Mouse (Mus musculus) lung, adult 2 months (tissue): ENCODE results near the gene Sox5. TPM values are rescaled to one million over a fixed set of nuclear protein-coding genes. Genes with fewer than 3 reads are reported as not detected.

Source experiments
- DNase-seq: peaks from one replicate; pipeline ENCODE4 v3.0.0; 2022
- H3K4me1 ChIP-seq: fragments of 200-500 bp; 2 replicates; pipeline ENCODE4 v1.6.1; 2011; ENCODE audit warnings: low read length; ENCODE audit not compliant: control insufficient read depth, insufficient read depth
- H3K4me3 ChIP-seq: fragments of 200-500 bp; replicated peaks from 2 replicates; pipeline ENCODE3; 2011; ENCODE audit warnings: low read depth, mild to moderate bottlenecking, control low read depth, low read length; ENCODE audit errors: extremely low read depth
- CTCF ChIP-seq: fragments of 200-500 bp; IDR thresholded peaks from 2 replicates; pipeline ENCODE4 v1.5.1; 2011; ENCODE audit warnings: mild to moderate bottlenecking, low read length, control low read depth; ENCODE audit not compliant: insufficient read depth
- POLR2A ChIP-seq: fragments of 200-500 bp; IDR thresholded peaks from 2 replicates; pipeline ENCODE4 v1.6.1; 2011; ENCODE audit warnings: low read depth, mild to moderate bottlenecking, control low read depth, low read length, borderline replicate concordance; ENCODE audit errors: extremely low read depth
- WGBS: fragments of 180-500 bp; shearing (Covaris S2); methylation state at CpG from one replicate; pipeline ENCODE4 v1.1.7; 2018; 5-methylcytosine and 5-hydroxymethylcytosine counted together
- polyA plus RNA-seq: library from polyadenylated mRNA; depleted of rRNA; stranded (reverse); fragments of >200 nt; gene quantifications from 2 replicates; pipeline ENCODE4 v1.2.3, GENCODE M21; 2012

Gene Sox5
- polyA plus RNA-seq, 1 experiment = 8.6 TPM

GRCm38 (mm10) chr6:144154892-144155424, 626.8 kb downstream of the Sox5 start:
- 67% methylated on average over 9 of the region's 9 CpGs for WGBS
- TF ChIP-seq POLR2A (no peak), CTCF (no peak)
- Histone ChIP-seq H3K4me3 (no peak overlapping the region), H3K4me1 (no peaks in the 10 kb centered on the region)
- DNase-seq = no peak

GRCm38 (mm10) chr6:144151957-144152356, 629.8 kb downstream of the Sox5 start:
- TF ChIP-seq POLR2A = no peak
- no peak for TF ChIP-seq CTCF
- no peak for DNase-seq
- Histone ChIP-seq H3K4me3 (no peak overlapping the region), H3K4me1 (no peaks in the 10 kb centered on the region)
- 62% methylated on average over 3 of the region's 3 CpGs for WGBS

- no peak overlapping the region for H3K4me3 ChIP-seq
- no peak for TF ChIP-seq CTCF
- no peak for TF ChIP-seq POLR2A
- 85% methylated on average over 10 of the region's 10 CpGs for WGBS
- no peak for DNase-seq
- no peaks in the 10 kb centered on the region for H3K4me1 ChIP-seq
Observed at GRCm38 (mm10) chr6:144151075-144151474, 630.7 kb downstream of the Sox5 start.

- H3K4me1 ChIP-seq = no peaks in the 10 kb centered on the region
- no peak for DNase-seq
- 89% methylated on average over 5 of the region's 5 CpGs for WGBS
- H3K4me3 ChIP-seq = no peak overlapping the region
- TF ChIP-seq CTCF = no peak
- no peak for TF ChIP-seq POLR2A
Observed at GRCm38 (mm10) chr6:144137397-144137796, 644.4 kb downstream of the Sox5 start.

- no peaks in the 10 kb centered on the region for H3K4me1 ChIP-seq
- 92% methylated on average over 4 of the region's 4 CpGs for WGBS
- no peak overlapping the region for H3K4me3 ChIP-seq
- DNase-seq = no peak
- TF ChIP-seq POLR2A (no peak), CTCF (no peak)
Observed at GRCm38 (mm10) chr6:144136894-144137293, 644.9 kb downstream of the Sox5 start.

- Histone ChIP-seq H3K4me1 (no peaks in the 10 kb centered on the region), H3K4me3 (no peak overlapping the region)
- DNase-seq = no peak
- 89% methylated on average over 12 of the region's 12 CpGs for WGBS
- TF ChIP-seq CTCF (no peak), POLR2A (no peak)
Observed at GRCm38 (mm10) chr6:144129927-144130326, 651.9 kb downstream of the Sox5 start.

- WGBS = 89% methylated on average over 1 of the region's 1 CpGs
- H3K4me3 ChIP-seq = no peak overlapping the region
- TF ChIP-seq CTCF (no peak), POLR2A (no peak)
- DNase-seq = no peak
- no peaks in the 10 kb centered on the region for H3K4me1 ChIP-seq
Observed at GRCm38 (mm10) chr6:144119961-144120360, 661.8 kb downstream of the Sox5 start.

GRCm38 (mm10) chr6:144116646-144117045, 665.1 kb downstream of the Sox5 start:
- DNase-seq = no peak
- H3K4me1 ChIP-seq = no peaks in the 10 kb centered on the region
- 60% methylated on average over 6 of the region's 6 CpGs for WGBS
- TF ChIP-seq POLR2A (no peak), CTCF (no peak)
- no peak overlapping the region for H3K4me3 ChIP-seq

- Histone ChIP-seq H3K4me3 (no peak overlapping the region), H3K4me1 (no peaks in the 10 kb centered on the region)
- TF ChIP-seq POLR2A = no peak
- TF ChIP-seq CTCF = no peak
- WGBS = 91% methylated on average over 6 of the region's 6 CpGs
- DNase-seq = no peak
Observed at GRCm38 (mm10) chr6:144111561-144111960, 670.2 kb downstream of the Sox5 start.

- H3K4me3 ChIP-seq = no peak overlapping the region
- TF ChIP-seq POLR2A (no peak), CTCF (no peak)
- 54% methylated on average over 10 of the region's 10 CpGs for WGBS
Observed at GRCm38 (mm10) chr6:144106848-144107247, 674.9 kb downstream of the Sox5 start.

More at GRCm38 (mm10) chr6:144106848-144107247, 674.9 kb downstream of the Sox5 start:
- DNase-seq = no peak
- no peaks in the 10 kb centered on the region for H3K4me1 ChIP-seq
